Mouse (Mus musculus) cerebellum, adult 2 months (tissue): ENCODE data around the gene Sgpp1.

ENCODE experiments used
- CTCF ChIP-seq: fragments of 200-500 bp; IDR thresholded peaks from 2 replicates; pipeline ENCODE4 v1.5.1; 2011; ENCODE audit warnings: low read depth, mild to moderate bottlenecking, control low read depth, low read length, moderate library complexity, borderline replicate concordance; ENCODE audit not compliant: insufficient read depth
- POLR2A ChIP-seq: fragments of 200-500 bp; IDR thresholded peaks from 2 replicates; pipeline ENCODE4 v1.6.1; 2011; ENCODE audit warnings: low read length, control low read depth, borderline replicate concordance; ENCODE audit not compliant: insufficient read depth

DNA sequence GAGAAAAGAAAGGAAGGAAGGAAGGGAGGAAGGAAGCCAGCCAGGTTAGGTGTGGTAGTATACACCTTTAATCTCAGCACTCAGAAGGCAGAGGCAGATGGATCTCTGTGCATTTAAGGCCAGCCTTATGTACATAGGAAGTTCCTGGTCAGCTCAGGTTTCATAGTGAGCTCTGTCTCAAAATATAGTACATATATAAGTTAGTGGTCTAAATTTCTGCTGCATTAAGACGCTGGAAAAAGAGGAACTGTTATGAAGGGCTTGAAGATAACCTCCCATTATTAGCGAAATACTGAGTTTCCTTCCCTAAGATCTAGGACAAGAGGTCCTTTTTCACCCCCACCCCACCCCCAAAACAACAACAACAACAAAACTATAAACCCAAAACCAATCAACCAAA, 20.9 kb upstream of the Sgpp1 start:
- TF ChIP-seq CTCF (no peak), POLR2A (no peak)
